Mouse (Mus musculus) hindbrain, embryonic 14.5 days (tissue): ENCODE results near the gene Slc27a4. TPM values are rescaled to one million over a fixed set of nuclear protein-coding genes. Genes with fewer than 3 reads are reported as not detected.

Experiments used
- microRNA-seq: library from miRNA; unstranded; fragments of <30 nt; microRNA quantifications from one replicate; pipeline ENCODE4, GENCODE M21; 2016
- polyA plus RNA-seq: library from polyadenylated mRNA; unstranded; fragments of >200 nt; fragmentation: Nextera tagmentation; extraction: Ambion mirVana; gene quantifications from 2 replicates; pipeline ENCODE4 v1.2.1, GENCODE M21; 2014

Slc27a4 gene
- polyA plus RNA-seq, 1 experiment from 2014 or later, result 40.1 TPM

Small RNA genes lying within 50 kb of the gene (microRNA-seq; reads per million reads assigned to microRNA genes)
- gene Mir219a-2 (not detected), gene Mir219b (not detected)

Other genes with a start within 250 kb of the Slc27a4 start
- 19.9 and 22.3 TPM in 2 replicates for gene Rapgef1, start 182.9 kb upstream of the Slc27a4 start, polyA plus RNA-seq
- gene Gm13420, start 50.9 kb upstream of the Slc27a4 start, polyA plus RNA-seq, result 0.20 and 0.36 TPM in 2 replicates
- not detected in 2 replicates for gene Gm13547, start 43.3 kb upstream of the Slc27a4 start, polyA plus RNA-seq
- 35.1 and 35.3 TPM in 2 replicates for gene Coq4, start 15.1 kb upstream of the Slc27a4 start, polyA plus RNA-seq
- gene Trub2, start 14.1 kb upstream of the Slc27a4 start, polyA plus RNA-seq, result 23.9 and 26.3 TPM in 2 replicates
- 24.6 and 24.9 TPM in 2 replicates for gene Urm1, start 17.4 kb downstream of the Slc27a4 start, polyA plus RNA-seq
- 15.9 and 19.1 TPM in 2 replicates for gene Cercam, start 66.5 kb downstream of the Slc27a4 start, polyA plus RNA-seq
- gene Odf2, start 86.6 kb downstream of the Slc27a4 start, polyA plus RNA-seq, result 49.0 and 63.5 TPM in 2 replicates
- 53.5 and 53.7 TPM in 2 replicates for gene Gle1, start 132.8 kb downstream of the Slc27a4 start, polyA plus RNA-seq
- gene Sptan1, start 162.9 kb downstream of the Slc27a4 start, polyA plus RNA-seq, result 344 and 368 TPM in 2 replicates
- gene Wdr34, start 246.2 kb downstream of the Slc27a4 start, polyA plus RNA-seq, result 66.6 and 67.2 TPM in 2 replicates